Mouse (Mus musculus): Measurements from ENCODE around the gene Bhlhe40.

Bhlhe40 gene

DNA sequence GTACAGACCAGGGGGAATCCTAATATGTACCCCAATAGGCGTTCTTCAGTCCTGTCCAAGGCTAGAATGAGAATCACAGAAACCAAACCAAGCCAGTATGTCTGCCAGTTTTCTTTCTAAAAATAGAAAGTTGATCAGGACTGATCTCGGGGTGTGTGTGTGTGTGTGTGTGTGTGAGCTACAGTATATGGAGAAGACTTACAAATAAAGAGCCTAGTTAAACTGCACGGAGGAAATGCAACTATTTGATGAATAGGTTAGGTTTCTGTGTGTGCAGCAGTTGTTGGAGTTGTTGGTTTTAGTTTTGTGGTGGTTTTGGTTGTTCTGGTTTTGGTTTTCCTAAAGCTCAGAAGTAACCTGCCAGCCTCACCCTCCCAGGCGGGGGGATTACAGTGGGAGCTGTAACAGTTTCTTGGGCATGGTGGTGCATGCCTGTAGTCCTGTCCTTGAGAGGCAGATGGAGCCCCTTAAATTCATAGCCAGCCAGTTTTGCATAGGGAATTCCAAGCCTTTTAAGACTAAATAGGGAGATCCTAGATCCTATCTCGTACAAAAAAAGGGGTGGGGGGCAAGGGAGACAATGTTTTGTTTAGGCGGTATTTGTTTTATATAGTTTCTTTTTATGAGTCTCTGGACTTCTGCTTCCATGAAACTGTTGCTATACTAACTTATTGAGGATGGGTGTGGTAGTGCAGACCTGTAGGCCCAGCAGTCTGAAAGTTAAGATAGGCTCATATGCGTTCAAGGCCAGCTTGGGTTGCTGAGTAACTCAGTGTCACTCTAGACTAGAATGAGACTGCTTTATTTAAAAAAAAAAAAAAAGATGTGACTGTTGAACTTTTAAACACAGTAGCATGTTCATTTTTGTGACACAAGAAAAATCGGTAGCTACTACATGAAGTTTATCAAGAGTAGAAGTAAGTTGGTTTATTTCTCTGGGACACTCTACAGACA lies 3.1 kb downstream of the Bhlhe40 start:
- no peak for DNase-seq

GRCm38 (mm10) chr6:108664533-108665150 lies 4.2 kb downstream of the Bhlhe40 start:
- DNase-seq, result no peak

DNA sequence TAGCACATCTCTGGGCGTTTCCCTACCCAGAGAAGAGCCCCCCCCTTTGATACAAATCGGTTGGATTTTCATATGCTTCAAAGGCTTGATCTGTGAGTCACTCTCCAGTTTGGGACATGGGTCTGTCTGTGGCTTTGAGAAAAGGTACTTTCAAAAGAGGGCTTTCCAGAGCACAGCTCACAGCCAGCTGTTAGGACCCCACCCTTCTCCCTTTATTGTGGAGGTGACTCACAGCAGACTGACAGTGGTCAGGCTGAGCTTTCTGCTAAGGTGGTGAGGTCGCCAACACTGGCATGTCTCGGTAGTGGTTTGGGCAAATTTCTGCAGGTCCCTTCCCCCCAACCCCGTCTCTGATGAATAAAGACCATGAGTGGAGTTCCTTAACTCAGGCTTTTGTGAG lies 5.2 kb downstream of the Bhlhe40 start:
- DNase-seq, result no peak

DNA sequence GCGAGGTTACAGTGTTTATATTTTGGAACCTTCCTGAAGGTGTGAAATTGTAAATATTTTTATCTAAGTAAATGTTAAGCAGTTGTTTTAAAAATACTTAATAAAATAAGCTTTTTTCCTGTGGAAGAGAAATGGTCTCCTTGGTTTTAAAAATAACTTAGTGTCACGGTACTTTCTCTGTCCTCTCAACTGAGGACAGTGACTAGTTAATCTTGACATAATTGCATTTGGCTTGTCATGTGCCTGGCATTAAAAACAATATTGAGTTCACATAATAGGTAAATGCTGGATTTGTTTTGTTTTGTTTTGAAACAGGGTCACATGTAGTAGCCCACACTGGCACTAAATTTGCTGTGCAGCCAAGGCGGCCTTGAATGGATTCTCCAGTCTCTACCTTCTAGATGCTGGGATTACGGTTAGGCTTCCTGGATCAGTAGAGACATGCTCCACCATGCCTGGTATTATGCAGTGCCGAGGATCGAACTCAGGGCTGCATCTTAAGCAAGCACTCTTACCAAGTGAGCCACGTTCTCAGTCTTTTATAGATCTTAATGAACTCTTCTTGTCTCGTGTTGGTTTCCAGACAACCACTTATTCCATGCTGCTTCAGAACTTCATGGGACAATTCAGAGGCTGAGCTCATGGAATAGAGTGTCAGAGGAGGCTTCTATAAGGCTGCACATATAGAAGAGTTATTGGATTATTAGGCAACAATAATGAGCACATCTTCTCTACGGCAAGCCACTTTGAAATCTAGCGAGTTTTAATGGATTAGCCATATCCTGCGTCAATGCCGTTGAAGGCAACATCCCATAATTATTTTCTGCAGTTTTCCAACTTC lies 6.4 kb downstream of the Bhlhe40 start:
- DNase-seq, result no peak

- peak; percentile 73 for DNase-seq
Measured at GRCm38 (mm10) chr6:108667599-108668021, 7.2 kb downstream of the Bhlhe40 start.

DNA sequence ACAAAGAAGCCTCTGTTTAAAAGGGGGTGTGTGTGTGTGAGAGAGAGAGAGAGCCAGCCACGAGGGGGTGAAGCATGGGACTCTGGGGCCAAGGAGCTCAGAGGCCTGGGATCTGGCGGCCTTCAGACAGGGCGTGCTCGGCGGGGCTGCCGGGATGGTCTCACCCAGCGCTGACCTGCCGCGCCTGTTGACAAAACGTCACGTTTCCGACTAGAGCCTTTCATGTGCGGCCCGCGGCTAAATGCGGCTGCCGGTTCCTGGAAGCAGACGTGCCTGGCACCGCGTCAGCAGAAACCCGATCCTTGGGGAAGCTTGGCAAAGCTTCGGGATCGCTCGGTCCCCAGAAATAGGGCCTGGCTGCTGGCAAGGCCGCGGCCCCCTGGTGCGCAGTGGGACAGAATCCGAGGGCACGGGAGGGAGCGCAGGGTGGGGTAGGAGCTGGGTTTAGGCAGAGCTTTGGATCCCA lies 7.9 kb downstream of the Bhlhe40 start:
- DNase-seq, result peak; percentile 93

DNA sequence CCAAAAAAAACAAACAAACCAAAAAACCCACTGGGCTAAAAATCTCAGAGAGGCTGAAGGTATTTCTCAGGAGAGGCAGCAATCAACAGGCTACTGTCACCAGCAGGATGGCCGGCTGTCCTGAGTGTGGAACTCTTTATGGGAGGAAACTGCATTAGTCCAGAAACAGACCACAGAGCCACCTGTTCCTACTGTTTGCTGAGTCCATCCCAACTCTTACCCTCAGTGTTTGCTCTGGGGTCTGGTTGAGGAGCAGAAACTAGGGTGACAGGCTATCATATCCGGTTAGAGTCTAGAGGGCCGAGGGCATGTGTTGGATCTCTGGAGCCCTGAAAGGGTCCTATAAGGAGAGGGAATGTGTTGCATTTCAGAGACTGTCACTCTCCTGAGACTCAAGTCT lies 9.8 kb downstream of the Bhlhe40 start:
- no peak for DNase-seq

DNA sequence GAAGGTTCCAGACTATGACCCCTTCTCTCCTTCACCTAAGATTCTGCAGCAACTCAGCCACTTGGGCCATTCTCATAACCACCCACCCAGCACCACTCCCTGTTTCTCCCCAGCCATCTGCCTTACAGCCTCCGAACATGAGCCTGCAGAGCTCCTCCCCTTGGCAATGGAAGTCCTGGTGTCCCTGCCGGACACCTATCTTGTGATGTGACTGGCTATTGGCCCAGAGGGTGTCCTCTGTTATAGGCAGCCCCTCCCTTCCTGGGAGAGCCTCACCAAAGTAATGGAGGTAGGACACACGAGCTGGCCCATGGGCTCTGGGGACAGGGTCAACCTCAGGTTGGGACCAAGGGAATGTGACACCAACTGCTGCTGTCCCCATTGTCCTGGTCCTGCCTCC lies 10.4 kb downstream of the Bhlhe40 start:
- DNase-seq, result no peak

- no peak for DNase-seq
Measured at GRCm38 (mm10) chr6:108672094-108672493, 11.7 kb downstream of the Bhlhe40 start.

- no peak for DNase-seq
Measured at GRCm38 (mm10) chr6:108674221-108674620, 13.8 kb downstream of the Bhlhe40 start.

DNA sequence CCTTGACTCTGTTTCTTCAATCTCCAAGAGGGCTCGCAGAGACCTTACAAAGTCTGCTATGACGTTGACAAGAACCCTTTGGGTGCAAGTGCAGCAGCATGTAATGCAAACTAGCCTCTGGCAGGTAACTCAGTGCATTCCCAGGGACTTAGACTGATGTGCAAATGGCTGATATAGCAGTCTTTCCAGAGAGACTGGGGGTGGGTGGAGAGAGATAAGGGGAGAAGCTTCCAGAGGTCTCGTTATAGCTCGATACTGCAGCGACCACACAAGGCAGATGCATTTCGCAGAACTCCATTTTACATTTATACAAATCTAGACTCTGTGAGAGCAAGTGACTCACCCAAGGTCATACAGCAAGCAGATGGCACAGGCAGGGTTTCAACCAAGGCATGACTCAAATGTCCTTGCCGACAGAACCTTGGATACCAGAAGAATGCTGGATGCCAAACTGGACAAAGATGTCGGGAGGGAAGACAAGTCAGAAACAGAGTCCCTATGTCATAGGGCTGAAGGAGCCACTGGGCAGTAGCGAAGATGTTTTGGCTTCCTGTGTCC lies 16.4 kb downstream of the Bhlhe40 start:
- no peak for DNase-seq

- no peak for DNase-seq
Measured at GRCm38 (mm10) chr6:108677697-108678096, 17.3 kb downstream of the Bhlhe40 start.

DNA sequence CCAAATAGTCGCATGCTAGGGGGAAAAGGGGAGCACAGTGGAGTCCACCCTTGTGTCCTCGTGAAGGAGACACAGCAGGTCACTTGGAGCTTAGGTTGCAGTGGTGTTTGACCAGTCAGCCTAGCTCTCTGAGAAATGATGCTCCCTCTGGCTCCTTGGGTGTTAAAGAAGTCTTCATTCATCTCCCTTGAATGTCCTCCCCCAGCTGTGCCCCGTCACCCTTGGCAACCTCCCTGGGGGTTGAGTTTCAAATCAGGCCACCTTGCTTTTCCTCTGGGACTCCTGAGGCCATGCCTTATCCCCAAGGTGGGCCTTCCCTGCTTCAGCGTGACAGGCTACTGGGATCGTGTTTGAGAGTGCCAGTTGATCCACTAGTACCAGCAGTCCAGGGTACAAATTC lies 17.8 kb downstream of the Bhlhe40 start:
- no peak for DNase-seq

GRCm38 (mm10) chr6:108680503-108680902 lies 20.1 kb downstream of the Bhlhe40 start:
- no peak for DNase-seq

- no peak for DNase-seq
Measured at GRCm38 (mm10) chr6:108681084-108681483, 20.7 kb downstream of the Bhlhe40 start.

- no peak for DNase-seq
Measured at GRCm38 (mm10) chr6:108683140-108683539, 22.7 kb downstream of the Bhlhe40 start.

- DNase-seq, result no peak
Measured at GRCm38 (mm10) chr6:108684430-108684829, 24.0 kb downstream of the Bhlhe40 start.

DNA sequence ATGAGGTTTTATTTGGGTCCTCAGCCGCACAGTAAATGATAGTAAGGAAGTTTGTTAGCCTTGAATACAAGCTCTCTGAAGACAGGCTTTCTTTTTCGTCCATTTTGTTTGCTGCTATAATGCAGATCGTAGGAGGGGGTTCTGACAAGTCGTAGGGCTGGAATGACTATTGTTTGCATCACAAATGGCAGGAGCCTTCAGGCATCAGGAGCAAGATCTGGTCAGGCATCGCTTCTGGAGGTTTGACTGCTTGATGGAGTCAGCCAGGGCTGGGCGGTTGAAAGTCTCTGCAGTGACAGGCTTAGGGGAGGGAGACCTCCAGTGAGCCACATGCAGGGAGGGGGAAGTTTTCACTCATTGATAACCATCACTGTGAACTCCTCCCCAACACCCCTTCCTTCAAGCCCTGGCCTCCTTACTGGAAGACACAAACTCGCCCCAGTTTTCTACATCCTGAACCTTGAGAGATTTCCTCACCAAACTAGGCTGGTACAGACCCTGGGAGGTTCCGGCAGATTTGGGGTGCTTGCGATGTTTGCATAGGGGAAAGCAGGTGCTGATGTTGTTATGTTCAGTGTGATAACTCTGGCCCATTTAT lies 25.4 kb downstream of the Bhlhe40 start:
- no peak for DNase-seq

DNA sequence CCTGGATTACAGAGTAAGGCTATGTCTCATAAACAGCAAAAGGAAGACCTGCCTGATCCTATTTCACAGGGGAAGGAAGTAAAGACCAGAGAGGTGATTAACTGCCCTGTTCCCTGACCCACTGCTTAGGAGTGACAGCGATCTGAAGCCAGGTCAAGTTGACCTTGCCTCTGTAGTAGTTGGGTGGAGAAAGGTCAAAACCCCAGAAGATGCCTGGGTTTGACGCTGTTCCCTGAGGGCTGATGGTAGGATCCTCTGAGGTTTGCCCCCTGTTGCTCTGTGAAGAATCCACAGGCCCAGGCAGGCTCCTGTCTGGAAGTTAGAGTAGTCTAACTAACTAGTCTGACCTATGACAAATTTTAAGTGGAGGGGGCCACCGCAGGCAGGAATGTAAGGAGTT lies 26.5 kb downstream of the Bhlhe40 start:
- no peak for DNase-seq

DNA sequence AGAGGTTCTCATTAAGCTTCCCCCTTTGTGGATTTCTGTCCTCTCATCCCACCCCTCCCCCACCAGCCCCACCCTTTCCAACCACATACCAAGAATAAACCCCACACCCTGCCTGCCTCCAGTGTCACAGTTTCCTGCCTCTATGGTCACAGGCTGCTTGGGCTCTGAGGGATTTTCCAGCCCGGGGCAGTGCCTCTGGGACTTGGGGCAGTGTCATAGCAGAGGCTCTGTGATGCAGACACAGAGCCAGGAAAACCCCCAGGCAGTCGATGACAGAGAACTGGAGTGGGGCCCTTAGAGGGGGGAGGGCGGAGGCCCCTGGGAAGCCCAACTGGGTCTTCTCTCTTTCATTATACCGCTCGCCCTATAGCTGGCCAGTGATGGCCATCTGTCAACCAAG lies 27.9 kb downstream of the Bhlhe40 start:
- DNase-seq, result no peak

- no peak for DNase-seq
Measured at GRCm38 (mm10) chr6:108692986-108693385, 32.6 kb downstream of the Bhlhe40 start.

GRCm38 (mm10) chr6:108694965-108695724 lies 34.7 kb downstream of the Bhlhe40 start:
- DNase-seq, result no peak
